Mouse (Mus musculus): Measurements from ENCODE around the gene Crebl2. TPM values are rescaled to one million over a fixed set of nuclear protein-coding genes. Genes with fewer than 3 reads are reported as not detected.

The Crebl2 gene
- total and polyA plus RNA-seq, 3 experiments = 1.5 to 3.7 TPM; not detected in 1

DNA sequence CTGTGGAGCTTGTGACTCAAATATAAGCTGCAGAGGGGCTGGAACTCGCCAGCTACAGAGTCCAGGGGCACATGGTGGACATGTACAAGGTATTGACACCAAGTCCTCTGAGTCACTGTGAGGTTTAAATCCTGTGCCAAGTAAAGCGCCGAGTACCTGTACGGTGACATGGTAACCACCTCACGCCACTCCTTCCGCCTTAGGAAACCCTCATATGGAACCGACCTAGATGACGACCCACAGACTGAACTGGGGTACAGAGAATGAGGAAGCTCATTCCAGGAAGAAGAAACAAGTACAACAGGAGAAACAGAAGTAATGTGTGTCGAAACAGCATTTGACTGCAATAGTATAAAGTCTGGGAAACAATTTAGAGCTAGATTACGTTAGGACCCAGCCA is 33.7 kb upstream of the Crebl2 start:
- Histone ChIP-seq H3K27me3 (ENCODE audit: control insufficient read depth in 1 of 2, insufficient read depth in 2 of 2, low read length in 2 of 2) (no peaks in the 10 kb centered on the region), H3K79me2 (ENCODE audit: control insufficient read depth, insufficient read depth, low read length, poor library complexity) (peaks cover 5% of the 10 kb centered on the region; the same call in 1 of the 2 replicates), H3K4me3 (ENCODE audit: control insufficient read depth in 1 of 2, insufficient read depth in 1 of 2, low read depth in 2 of 2, low read length in 2 of 2) (peak overlapping the region; percentile 41 to 46; a peak in 3 of 4 replicates), H3K27ac (ENCODE audit: control insufficient read depth, low read depth, low read length) (peak overlapping the region; percentile 50), H3K36me3 (ENCODE audit: control insufficient read depth in 1 of 2, insufficient read depth in 2 of 2, low read length in 2 of 2) (peaks cover 0 to 3% of the 10 kb centered on the region in 2 experiments; a peak in 1 of 4 replicates), H3K9ac (ENCODE audit: control insufficient read depth, low read depth, low read length, poor library complexity, severe bottlenecking) (peak overlapping the region; percentile 56), H3K9me3 (replicated peaks; ENCODE audit: insufficient read depth, low read length) (no peaks in the 10 kb centered on the region), H3K4me1 (ENCODE audit: control insufficient read depth in 1 of 2, insufficient read depth in 2 of 2, low read length in 2 of 2) (peaks cover 0 to 3% of the 10 kb centered on the region in 2 experiments; a peak in 1 of 4 replicates)
- peak; percentile 84 for DNase-seq (ENCODE audit: low read depth, low spot score)
- 0 out of 2 replicates have a peak, but pooled peaks have one; percentile 28 for TF ChIP-seq MAX (IDR thresholded peaks at IDR 0.05; ENCODE audit: low read length)
- no peak for TF ChIP-seq ZKSCAN1 (IDR thresholded peaks at IDR 0.05; ENCODE audit: low read depth, low read length)
- TF ChIP-seq MAZ (IDR thresholded peaks at IDR 0.05; ENCODE audit: low read depth, low read length) = no peak
- TF ChIP-seq NELFE (IDR thresholded peaks at IDR 0.05; ENCODE audit: low read depth, low read length) = peak; percentile 32; the same call in 1 of the 2 replicates
- no peak for TF ChIP-seq TAL1 (IDR thresholded peaks at IDR 0.05; ENCODE audit: low read length)
- TF ChIP-seq ELF1 (IDR thresholded peaks at IDR 0.05; ENCODE audit: low read depth, low read length) = peak; percentile 70
- TF ChIP-seq HCFC1 (IDR thresholded peaks at IDR 0.05; ENCODE audit: low read depth, low read length) = 0 out of 2 replicates have a peak, but pooled peaks have one; percentile 23
- TF ChIP-seq BHLHE40 (IDR thresholded peaks at IDR 0.05; ENCODE audit: borderline replicate concordance, low read depth, low read length) = no peak
- peak in 1 of 2 experiments; percentile 38; a peak in 1 of 4 replicates for TF ChIP-seq POLR2A (IDR thresholded peaks at IDR 0.05; ENCODE audit: control insufficient read depth in 1 of 2, insufficient read depth in 1 of 2, low read depth in 1 of 2, low read length in 2 of 2, poor library complexity in 1 of 2)
- TF ChIP-seq ETS1 (IDR thresholded peaks at IDR 0.05; ENCODE audit: low read depth, low read length) = peak; percentile 54; the same call in 1 of the 2 replicates
- TF ChIP-seq SIN3A (IDR thresholded peaks at IDR 0.05; ENCODE audit: low read length) = peak; percentile 56; the same call in 1 of the 2 replicates
- peak; percentile 79 for TF ChIP-seq TBP (IDR thresholded peaks at IDR 0.05; ENCODE audit: low read depth, low read length)
- no peak for TF ChIP-seq TCF12 (IDR thresholded peaks at IDR 0.05; ENCODE audit: low read depth, low read length)
- no peak for TF ChIP-seq MXI1 (IDR thresholded peaks at IDR 0.05; ENCODE audit: low read depth, low read length)

DNA sequence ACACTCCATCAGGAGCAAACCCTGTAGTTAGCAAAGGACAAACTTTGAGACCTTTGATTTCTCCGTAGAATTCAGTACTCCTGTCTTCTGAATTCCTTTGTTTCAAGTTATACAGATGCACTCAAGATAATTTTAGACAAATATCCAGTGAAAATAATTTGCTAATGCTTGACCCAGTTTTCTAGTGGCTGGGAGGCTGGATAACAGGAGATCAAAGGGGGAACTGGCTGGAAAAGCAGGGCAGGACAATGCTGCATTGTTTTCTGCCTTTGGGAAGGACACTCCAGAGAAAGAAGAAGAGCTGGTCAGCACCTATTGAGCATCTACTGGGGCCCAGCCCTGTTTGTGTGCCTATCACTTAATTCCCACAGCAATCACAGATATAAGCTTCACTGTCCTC is 28.5 kb upstream of the Crebl2 start:
- Histone ChIP-seq H3K9ac (ENCODE audit: control insufficient read depth, low read depth, low read length, poor library complexity, severe bottlenecking) (no peak overlapping the region), H3K4me3 (ENCODE audit: control insufficient read depth in 1 of 2, insufficient read depth in 1 of 2, low read depth in 2 of 2, low read length in 2 of 2) (no peak overlapping the region), H3K27ac (ENCODE audit: control insufficient read depth, low read depth, low read length) (no peak overlapping the region), H3K79me2 (ENCODE audit: control insufficient read depth, insufficient read depth, low read length, poor library complexity) (no peaks in the 10 kb centered on the region), H3K36me3 (ENCODE audit: control insufficient read depth in 1 of 2, insufficient read depth in 2 of 2, low read length in 2 of 2) (peaks cover 0 to 3% of the 10 kb centered on the region in 2 experiments; a peak in 1 of 4 replicates), H3K27me3 (ENCODE audit: control insufficient read depth in 1 of 2, insufficient read depth in 2 of 2, low read length in 2 of 2) (peaks cover 2 to 3% of the 10 kb centered on the region in 2 experiments), H3K4me1 (ENCODE audit: control insufficient read depth in 1 of 2, insufficient read depth in 2 of 2, low read length in 2 of 2) (peaks cover 0 to 3% of the 10 kb centered on the region in 2 experiments; a peak in 1 of 4 replicates), H3K9me3 (replicated peaks; ENCODE audit: insufficient read depth, low read length) (no peaks in the 10 kb centered on the region)
- TF ChIP-seq RCOR1 (IDR thresholded peaks at IDR 0.05; ENCODE audit: low read depth, low read length) (no peak), MYC (IDR thresholded peaks at IDR 0.05; ENCODE audit: low read depth, low read length) (no peak), ZMIZ1 (IDR thresholded peaks at IDR 0.05; ENCODE audit: low read depth, low read length) (no peak), SMC3 (IDR thresholded peaks at IDR 0.05; ENCODE audit: low read depth, low read length) (no peak), NRF1 (IDR thresholded peaks at IDR 0.05; ENCODE audit: insufficient read depth, low read depth, low read length, poor library complexity, severe bottlenecking) (no peak), ZNF384 (IDR thresholded peaks at IDR 0.05; ENCODE audit: low read depth, low read length) (no peak), USF1 (IDR thresholded peaks at IDR 0.05; ENCODE audit: low read depth, low read length) (no peak), HCFC1 (IDR thresholded peaks at IDR 0.05; ENCODE audit: low read depth, low read length) (no peak), POLR2AphosphoS2 (IDR thresholded peaks at IDR 0.05; ENCODE audit: low read length) (no peak), POLR2A (IDR thresholded peaks at IDR 0.05; ENCODE audit: control insufficient read depth in 1 of 2, insufficient read depth in 1 of 2, low read depth in 1 of 2, low read length in 2 of 2, poor library complexity in 1 of 2) (no peak), MAZ (IDR thresholded peaks at IDR 0.05; ENCODE audit: low read depth, low read length) (no peak), JUND (IDR thresholded peaks at IDR 0.05; ENCODE audit: low read depth, low read length) (no peak), BHLHE40 (IDR thresholded peaks at IDR 0.05; ENCODE audit: borderline replicate concordance, low read depth, low read length) (no peak)
- DNase-seq (ENCODE audit: low read depth, low spot score) = no peak
